Mouse (Mus musculus): ENCODE measurements around the gene Gm49403.

DNA sequence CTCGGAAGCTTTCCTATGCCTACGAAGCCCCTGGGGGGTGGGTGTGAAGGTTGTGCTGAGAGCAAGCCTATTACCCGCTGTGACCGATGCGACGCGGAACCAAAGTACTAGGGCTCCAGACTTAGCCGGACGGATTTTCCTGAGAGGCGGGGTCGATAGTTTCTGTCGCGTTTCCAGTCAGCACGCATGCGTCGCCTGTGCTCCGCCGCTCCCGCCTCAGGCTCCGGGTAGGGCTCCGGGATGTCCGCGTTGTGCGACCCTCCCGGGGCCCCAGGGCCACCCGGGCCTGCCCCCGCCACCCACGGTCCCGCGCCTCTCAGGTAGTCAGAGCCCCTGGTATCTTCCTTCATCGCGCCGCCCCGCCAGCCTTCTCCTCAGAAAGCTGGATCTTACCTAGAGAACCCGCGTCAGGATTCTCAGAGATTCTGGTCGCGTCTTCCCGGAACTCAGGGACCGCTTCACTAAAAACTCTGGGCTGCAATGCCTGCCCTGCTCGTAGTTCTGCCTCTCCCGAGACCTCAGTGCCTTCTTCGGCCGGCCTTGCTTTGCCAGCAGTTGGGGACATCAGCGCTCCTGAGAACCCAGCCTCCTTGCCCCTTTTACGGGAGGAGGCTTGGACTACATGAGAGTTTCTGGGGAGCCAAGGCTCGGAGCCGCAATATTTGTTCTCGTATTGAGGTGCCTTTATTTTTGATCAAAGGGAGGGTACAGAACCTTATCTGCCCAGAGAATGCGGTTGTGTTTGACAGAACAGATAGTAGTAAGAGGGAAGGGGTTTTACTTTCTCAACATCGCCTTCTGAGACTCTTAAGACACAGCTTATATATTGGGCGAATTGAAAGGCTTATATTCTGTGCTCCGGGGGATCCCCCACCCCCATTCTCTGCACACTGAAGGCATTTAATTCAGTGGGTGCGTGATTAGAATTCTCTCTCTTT is 9.4 kb downstream of the Gm49403 start, which contains the start of gene Ints5:
- TF ChIP-seq CTCF (IDR thresholded peaks at IDR 0.05; ENCODE audit: low read depth), result no peak
- TF ChIP-seq EP300 (IDR thresholded peaks at IDR 0.05; ENCODE audit: low read depth), result no peak
